Mouse (Mus musculus) urinary bladder, postnatal 14 days (tissue): ENCODE results near the gene Ccdc28b.

ENCODE experiments used
- DNase-seq: peaks from one replicate; pipeline ENCODE4 v3.0.0; 2021; ENCODE audit warnings: low spot score

Ccdc28b gene

DNA sequence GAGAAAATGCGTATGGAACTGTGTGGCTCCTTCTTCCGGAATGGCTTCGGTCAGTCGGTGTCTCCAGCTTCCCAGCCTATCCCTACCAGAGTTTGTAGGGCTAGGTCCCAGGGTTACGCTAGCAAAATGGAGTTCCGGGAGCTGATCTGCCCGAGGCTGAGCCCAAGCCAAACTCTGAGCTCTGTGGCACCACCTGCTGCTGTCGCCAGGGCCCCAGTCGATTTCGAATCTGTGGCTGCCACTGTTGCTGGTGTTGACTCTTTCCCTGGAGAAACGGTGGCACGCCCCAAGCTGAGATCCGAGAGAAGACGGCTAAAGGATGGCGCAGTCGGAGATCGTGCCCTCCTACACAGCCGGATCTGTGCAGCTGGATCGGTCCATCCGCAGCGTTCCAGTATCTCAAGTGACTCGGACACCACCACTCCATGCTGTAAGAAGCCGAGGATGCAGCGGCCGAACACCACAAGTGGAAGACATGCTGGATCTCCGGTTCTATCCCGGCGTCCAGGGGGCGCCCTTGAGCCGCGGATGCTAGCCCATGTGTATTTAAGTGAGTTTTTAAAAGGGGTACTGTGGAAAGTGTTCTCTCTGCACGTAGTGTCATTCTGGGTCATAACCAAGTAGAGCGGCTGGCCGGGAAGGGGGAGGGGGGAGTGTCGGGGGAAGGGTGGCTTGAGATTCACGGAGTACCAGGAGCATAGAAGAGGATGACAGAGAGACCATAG, 38.7 kb downstream of the Ccdc28b start:
- peak; percentile 89 for DNase-seq

DNA sequence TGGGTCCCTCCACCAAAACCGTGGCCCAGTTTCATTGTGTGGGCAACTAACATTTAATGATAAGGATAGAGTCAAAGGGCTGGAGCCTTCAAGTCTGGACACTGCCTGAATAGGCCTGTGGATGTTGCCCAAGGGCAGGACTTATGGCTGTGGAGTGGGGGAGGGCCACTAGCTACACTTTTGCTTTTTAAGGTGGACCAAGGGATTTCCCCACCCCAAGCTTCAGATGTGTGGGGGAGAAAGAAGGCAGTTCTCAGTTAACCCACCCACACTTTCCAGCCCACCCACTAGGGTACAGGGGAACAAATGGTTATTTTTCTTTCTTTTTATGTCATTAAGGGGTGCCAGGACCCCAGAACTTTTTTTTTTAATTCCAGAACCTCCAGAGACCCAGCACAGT, 39.4 kb downstream of the Ccdc28b start:
- DNase-seq: no peak

DNA sequence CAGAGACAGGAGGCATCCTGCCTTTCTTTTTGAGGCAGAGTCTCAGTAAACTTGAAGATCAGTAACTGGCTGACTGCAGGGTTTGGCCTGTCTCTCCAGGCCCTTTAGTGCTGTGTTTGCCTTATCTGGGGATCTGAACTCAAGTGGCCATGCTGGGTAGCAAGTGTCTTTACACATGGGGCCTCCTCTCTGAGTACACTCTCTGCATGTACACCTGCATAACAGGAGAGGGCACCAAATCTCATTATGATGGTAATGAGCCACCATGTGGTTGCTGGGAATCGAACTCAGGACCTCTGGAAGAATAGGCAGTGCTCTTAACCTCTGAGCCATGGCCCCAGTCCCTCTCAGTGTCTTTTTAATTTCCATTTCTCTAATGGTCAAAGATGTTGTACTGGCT, 41.5 kb downstream of the Ccdc28b start:
- no peak for DNase-seq

DNA sequence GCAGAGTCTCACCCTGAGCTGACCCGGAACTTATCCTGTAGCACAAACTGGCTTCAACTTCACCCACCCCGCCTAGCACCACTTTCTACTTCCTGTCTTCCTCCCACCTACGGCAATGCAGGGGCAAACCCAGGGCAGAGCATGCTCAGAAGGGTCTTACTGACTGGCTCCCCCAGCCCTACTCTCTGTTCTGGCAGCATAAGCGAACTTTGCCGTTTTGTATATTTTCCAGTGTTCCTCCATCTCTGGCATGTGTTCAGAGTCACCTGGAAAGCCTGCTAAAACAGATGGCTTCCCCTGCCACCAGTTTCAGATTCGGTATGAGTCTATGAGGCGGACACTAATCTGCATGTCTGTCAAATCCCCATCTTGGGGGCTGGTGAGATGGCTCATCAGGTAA, 43.4 kb downstream of the Ccdc28b start:
- no peak for DNase-seq

DNA sequence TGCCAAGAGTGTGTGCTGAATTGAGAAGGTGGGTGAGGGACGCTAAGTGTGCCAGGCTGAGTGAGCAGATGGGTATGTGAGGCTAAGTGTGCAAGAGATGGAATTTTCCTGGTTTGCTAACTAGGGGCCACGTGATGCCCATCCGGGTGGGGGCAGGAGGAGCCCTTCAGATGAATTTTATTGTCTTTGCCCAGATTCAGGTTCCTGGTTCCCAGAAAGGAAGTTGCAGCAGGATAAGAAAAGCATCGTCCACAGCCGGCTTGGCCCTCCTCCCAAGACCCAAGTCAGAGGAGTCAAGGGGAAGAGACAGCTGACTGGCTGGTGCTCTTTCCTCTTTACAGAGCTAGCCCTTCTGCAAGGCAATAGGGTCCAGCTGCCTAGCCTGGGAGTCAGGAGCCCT, 45.3 kb downstream of the Ccdc28b start, which contains the start of gene Fam167b:
TSS of gene Fam167b (minus strand) at position 84 of the 400 bp plus-strand sequence.
- DNase-seq: no peak

DNA sequence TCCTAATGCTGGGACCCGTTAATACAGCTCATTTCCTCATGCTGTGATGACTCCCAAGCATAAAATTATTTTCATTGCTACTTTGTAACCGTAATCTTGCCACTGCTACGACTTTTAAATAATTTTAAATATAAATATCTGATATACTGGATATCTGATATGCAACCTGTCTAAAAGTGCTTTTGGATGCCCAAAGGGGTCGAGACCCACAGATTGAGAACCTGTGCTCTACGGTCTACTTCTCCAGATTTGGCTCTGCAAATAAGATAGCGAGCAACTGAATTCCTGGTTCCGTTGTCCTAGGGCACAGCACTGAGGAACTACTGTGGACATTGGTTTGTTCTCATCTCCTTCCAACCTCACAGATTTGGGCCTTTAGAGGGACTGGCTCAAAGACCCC, 46.1 kb downstream of the Ccdc28b start:
- DNase-seq: no peak

DNA sequence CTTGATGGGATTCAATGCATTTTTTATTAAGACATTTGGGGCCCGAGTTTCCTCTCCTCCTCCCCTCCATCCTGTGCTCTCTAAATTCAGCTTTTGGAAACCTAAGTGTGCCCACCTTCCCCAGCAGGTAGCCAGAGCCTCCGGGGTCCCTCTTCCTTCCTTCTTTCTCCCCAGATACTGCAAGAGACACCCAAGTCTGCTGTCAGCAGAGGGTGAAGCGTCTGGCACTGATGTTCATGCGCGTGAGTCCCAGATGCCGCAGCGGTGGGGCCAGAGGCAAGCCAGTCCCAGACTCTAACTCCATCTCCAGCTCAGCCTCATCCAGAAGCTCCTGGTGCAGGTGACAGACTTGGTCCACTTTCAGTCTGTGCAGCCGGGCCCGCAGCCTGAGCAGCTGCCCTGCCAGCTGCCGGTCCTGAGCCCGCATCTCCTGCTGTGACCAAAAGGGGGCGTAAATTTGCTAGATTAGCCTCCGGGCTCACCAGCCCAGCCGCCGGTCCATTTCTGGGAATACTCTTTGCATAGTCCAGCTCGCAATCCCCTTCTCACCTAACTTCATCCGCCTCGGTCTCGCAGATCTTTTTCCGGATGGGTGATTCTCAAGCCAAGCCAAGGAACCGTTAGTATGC, 46.8 kb downstream of the Ccdc28b start:
- DNase-seq: peak; percentile 71

DNA sequence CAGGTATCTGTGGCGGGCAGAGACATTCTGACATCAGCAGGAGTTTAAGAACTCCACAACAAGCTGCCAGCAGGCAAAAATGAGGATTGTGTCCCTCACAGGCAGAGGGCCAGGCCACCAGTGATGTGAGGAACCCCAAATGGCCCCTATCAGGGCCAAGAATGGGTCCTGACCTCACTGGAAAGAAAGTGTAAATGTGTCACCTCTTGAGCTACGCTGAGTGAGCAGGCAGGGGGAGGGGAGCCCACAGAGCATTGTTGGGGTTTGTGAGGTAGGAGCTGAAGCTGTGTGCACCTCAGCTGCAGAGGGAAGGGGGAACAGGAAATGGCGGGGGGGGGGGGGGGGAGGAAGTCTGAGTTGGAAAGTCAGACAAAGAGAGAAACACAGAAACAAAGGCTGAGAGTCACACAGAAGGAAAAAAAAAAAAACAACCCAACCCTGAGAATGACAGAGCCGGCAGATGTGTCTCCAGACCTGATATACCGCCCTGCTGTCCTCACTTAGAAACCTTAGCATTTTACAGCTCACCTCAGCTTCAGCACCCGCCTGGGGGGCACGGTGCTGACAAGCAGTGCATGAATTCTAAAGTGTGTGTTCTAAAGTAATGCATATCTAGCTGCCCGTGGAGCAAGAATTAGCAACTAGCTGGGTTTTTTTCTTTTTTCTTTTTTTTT, 48.4 kb downstream of the Ccdc28b start:
- DNase-seq: no peak

DNA sequence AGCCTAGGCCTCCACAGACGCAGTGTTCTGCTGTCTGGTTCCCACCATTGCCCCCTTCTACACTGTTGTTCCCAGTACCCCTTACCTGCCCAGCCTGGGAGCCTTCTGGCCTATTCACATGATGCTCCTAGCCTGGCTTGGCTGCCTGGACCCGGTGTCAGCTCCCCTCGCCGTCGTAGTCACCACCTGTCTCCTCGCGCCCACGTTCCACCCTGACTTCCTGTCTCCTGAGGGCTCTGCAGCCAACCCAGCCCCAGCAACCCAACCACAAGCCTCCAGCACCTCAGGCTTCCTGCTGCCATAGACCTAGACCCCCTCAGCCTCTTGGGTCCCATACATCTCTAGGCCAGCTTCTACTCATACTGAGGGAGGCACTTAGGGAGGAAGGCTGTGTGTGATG, 50.3 kb downstream of the Ccdc28b start, which contains the start of gene Lck:
TSS of gene Lck (minus strand) at position 212 of the 400 bp plus-strand sequence.
- DNase-seq: no peak

DNA sequence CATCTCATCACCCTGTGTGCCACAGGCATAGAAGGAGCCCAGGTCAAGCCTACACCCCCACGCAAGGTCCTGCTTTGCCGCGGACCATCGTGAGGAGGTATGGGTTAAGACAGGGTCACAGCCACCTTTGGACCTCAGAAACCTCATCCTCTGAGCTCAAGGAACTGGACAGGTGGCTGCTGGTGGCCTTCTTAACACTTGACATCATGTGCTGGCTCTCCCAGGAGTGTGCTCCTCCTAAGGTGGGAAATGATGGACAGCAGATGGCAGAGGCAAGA, 50.7 kb downstream of the Ccdc28b start:
- no peak for DNase-seq

DNA sequence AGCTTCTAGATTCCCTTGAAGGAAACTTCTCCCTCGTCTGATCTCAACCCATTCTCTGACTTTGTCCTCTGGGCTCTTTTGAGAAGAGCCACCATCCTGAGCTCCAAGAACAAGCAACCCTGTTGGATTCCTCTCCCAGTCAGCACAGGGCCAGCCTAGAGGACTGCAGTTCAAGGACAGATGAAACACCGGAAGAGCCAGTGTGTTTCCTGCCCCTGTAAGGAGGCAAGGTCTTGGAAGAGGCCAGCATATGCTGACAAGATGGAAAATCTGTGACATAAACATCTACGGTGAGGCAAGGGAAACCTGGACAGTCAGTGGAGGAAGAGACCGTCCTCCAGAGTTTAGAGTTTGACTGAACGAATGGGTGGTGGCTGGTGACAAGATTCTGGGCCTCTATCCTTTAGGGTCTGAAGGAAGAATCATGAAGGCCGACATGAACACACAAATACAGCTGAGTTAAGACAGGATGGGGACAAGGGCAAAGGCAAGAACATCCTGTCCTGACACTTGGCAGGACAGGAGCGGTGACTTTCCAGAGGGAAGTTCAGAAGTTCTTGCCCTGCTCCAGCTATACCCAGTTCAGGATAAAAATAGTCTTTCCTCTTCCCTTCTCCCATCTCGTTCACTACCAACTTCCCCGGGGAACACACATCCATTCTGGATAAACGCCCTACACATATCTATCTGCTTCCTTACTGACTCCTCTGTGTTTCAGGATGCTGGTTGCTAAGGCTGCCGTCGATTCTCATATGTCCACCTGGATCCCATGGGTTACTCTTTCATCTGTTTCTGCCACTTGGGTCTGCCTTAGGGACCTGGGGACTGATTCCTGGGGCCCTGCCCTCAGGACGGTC, 51.3 kb downstream of the Ccdc28b start:
- no peak for DNase-seq

DNA sequence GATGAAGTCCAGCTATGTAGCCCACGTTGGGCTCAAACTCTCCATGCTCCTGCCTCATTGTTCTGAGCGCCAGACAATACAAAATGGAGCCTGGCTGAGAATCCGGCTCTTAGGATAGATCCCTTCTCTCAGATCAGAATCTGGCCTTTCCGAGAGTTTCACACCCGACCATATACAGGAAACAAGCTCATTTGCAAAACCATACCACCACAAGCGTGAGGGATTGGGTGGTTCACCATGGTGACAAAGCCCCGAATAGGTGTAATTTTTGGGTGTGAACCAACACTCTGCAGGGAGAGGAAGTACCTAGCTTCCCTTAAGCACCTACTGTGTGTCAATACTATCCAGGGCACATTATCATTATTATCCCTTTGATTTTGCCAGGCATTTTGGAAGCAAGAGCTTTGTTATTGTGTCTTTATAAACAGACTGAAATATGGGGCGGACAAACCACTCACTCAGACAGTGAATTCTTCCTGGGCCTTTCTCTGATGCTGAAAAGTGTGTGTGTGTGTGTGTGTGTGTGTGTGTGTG, 52.1 kb downstream of the Ccdc28b start:
- no peak for DNase-seq

DNA sequence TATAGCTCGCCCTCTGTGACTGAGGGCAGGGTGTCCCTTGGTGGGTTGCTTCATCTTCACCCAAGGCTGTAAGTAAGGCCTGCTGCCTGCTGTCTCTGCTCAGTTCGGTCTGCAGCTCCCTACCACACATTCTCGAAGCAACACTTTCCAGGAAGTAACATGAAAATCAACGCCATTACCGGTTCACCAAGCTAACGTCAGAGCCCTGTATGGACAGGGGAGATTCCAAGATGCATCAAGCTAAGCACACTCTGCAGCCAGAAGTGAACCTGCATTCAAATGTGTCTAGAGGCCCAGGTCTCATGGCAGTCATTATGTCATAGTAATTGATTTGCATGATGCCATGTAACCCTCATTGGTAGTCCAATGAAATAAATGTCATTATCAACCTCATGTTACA, 53.7 kb downstream of the Ccdc28b start:
- DNase-seq: no peak
